Mouse (Mus musculus): ENCODE measurements around the gene Atp8b4. TPM values are rescaled to one million over a fixed set of nuclear protein-coding genes. Genes with fewer than 3 reads are reported as not detected.

The Atp8b4 gene
- polyA plus RNA-seq, 1 experiment from 2014 or later: 5.9 TPM

DNA sequence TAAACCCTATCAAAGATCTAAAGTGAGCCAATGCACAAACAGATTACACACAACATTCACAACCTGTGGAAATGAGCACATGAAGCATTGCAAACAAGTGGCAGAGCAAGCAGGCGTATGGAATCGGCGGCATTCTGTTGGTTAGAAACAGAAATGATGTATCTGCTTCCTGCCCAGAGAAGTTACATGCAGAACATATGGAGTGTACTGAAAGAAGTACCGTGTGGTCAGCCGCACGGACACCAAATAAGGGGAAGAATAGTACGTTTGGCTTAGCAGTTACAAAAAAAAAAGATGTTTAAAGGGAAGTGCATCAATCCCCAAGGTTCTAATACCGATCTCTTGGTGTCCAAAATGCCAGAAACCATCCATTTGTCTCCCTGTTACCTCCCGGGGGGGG lies 9.9 kb downstream of the Atp8b4 start:
- H3K27me3 ChIP-seq (ENCODE audit: control insufficient read depth, insufficient read depth, low read depth, low read length): no peaks in the 10 kb centered on the region
- H3K9me3 ChIP-seq (replicated peaks; ENCODE audit: control insufficient read depth, low read length): no peaks in the 10 kb centered on the region
- no peak overlapping the region; the same call in 1 of the 2 replicates for H3K27ac ChIP-seq (ENCODE audit: low read length)
- no peak for ATAC-seq (ENCODE audit: low read depth)
- H3K36me3 ChIP-seq (ENCODE audit: control insufficient read depth, insufficient read depth): no peaks in the 10 kb centered on the region
- no peaks in the 10 kb centered on the region; the same call in 1 of the 2 replicates for H3K4me1 ChIP-seq (ENCODE audit: control insufficient read depth, low read depth, low read length)
- H3K4me3 ChIP-seq (ENCODE audit: low read depth, low read length): peak overlapping the region; percentile 32
- 42% methylated on average over 9 of the region's 9 CpGs for WGBS (ENCODE audit: insufficient replicate concordance)
- peak overlapping the region; percentile 32; the same call in 1 of the 2 replicates for H3K4me2 ChIP-seq (ENCODE audit: low read depth, low read length)
- H3K9ac ChIP-seq (ENCODE audit: low read depth, low read length): no peak overlapping the region

GRCm38 (mm10) chr2:126485262-126486017 lies 15.0 kb downstream of the Atp8b4 start:
- H3K9ac ChIP-seq (ENCODE audit: low read depth, low read length): no peak overlapping the region
- no peak overlapping the region for H3K27ac ChIP-seq (ENCODE audit: low read length)
- no peak overlapping the region for H3K4me2 ChIP-seq (ENCODE audit: low read depth, low read length)
- H3K4me3 ChIP-seq (ENCODE audit: low read depth, low read length): no peak overlapping the region
- H3K27me3 ChIP-seq (ENCODE audit: control insufficient read depth, insufficient read depth, low read depth, low read length): no peaks in the 10 kb centered on the region
- H3K9me3 ChIP-seq (replicated peaks; ENCODE audit: control insufficient read depth, low read length): no peaks in the 10 kb centered on the region
- no peaks in the 10 kb centered on the region for H3K36me3 ChIP-seq (ENCODE audit: control insufficient read depth, insufficient read depth)
- 62% methylated on average over 11 of the region's 11 CpGs for WGBS (ENCODE audit: insufficient replicate concordance)
- H3K4me1 ChIP-seq (ENCODE audit: control insufficient read depth, low read depth, low read length): no peaks in the 10 kb centered on the region
- no peak for ATAC-seq (ENCODE audit: low read depth)

- no peaks in the 10 kb centered on the region for H3K36me3 ChIP-seq (ENCODE audit: control insufficient read depth, insufficient read depth)
- H3K4me3 ChIP-seq (ENCODE audit: low read depth, low read length): no peak overlapping the region
- 46% methylated on average over 6 of the region's 6 CpGs for WGBS (ENCODE audit: insufficient replicate concordance)
- no peak overlapping the region for H3K9ac ChIP-seq (ENCODE audit: low read depth, low read length)
- no peak overlapping the region for H3K4me2 ChIP-seq (ENCODE audit: low read depth, low read length)
- no peaks in the 10 kb centered on the region for H3K27me3 ChIP-seq (ENCODE audit: control insufficient read depth, insufficient read depth, low read depth, low read length)
- H3K27ac ChIP-seq (ENCODE audit: low read length): no peak overlapping the region
- H3K4me1 ChIP-seq (ENCODE audit: control insufficient read depth, low read depth, low read length): no peaks in the 10 kb centered on the region
- ATAC-seq (ENCODE audit: low read depth): no peak
- no peaks in the 10 kb centered on the region for H3K9me3 ChIP-seq (replicated peaks; ENCODE audit: control insufficient read depth, low read length)
Measured at GRCm38 (mm10) chr2:126483337-126483736, 17.1 kb downstream of the Atp8b4 start.

DNA sequence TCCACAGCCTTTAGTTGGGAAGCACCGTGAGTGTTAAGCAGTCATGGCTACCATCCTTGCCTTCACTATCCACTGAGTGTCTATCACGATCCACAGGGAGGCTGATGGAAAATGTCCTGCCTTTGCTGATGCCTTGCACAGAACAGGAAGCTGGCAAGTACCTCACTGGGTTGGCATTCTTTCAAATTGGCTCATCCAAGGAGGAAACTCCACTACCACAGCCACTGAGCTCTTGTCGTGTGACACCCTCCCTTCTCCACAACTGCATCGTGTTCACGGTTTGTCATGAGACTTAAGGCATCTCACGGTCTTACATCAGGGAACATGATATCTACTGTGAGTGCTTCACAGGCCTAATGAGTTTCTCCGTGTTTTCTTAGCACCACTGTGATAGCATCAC lies 22.9 kb downstream of the Atp8b4 start:
- WGBS (ENCODE audit: insufficient replicate concordance): 60% methylated on average over 7 of the region's 7 CpGs
- Histone ChIP-seq H3K27ac (ENCODE audit: low read length) (no peak overlapping the region), H3K4me3 (ENCODE audit: low read depth, low read length) (no peak overlapping the region), H3K9me3 (replicated peaks; ENCODE audit: control insufficient read depth, low read length) (no peaks in the 10 kb centered on the region), H3K36me3 (ENCODE audit: control insufficient read depth, insufficient read depth) (no peaks in the 10 kb centered on the region), H3K27me3 (ENCODE audit: control insufficient read depth, insufficient read depth, low read depth, low read length) (no peaks in the 10 kb centered on the region), H3K4me1 (ENCODE audit: control insufficient read depth, low read depth, low read length) (no peaks in the 10 kb centered on the region), H3K9ac (ENCODE audit: low read depth, low read length) (no peak overlapping the region), H3K4me2 (ENCODE audit: low read depth, low read length) (no peak overlapping the region)
- no peak for ATAC-seq (ENCODE audit: low read depth)

- no peaks in the 10 kb centered on the region for H3K9me3 ChIP-seq (replicated peaks; ENCODE audit: control insufficient read depth, low read length)
- H3K4me3 ChIP-seq (ENCODE audit: low read depth, low read length): no peak overlapping the region
- H3K27ac ChIP-seq (ENCODE audit: low read length): peak overlapping the region; percentile 29
- H3K36me3 ChIP-seq (ENCODE audit: control insufficient read depth, insufficient read depth): no peaks in the 10 kb centered on the region
- H3K4me1 ChIP-seq (ENCODE audit: control insufficient read depth, low read depth, low read length): no peaks in the 10 kb centered on the region
- H3K27me3 ChIP-seq (ENCODE audit: control insufficient read depth, insufficient read depth, low read depth, low read length): no peaks in the 10 kb centered on the region
- WGBS (ENCODE audit: insufficient replicate concordance): 36% methylated on average over 11 of the region's 11 CpGs
- H3K4me2 ChIP-seq (ENCODE audit: low read depth, low read length): no peak overlapping the region
- no peak overlapping the region for H3K9ac ChIP-seq (ENCODE audit: low read depth, low read length)
- ATAC-seq (ENCODE audit: low read depth): no peak
Measured at GRCm38 (mm10) chr2:126475681-126476410, 24.6 kb downstream of the Atp8b4 start.

DNA sequence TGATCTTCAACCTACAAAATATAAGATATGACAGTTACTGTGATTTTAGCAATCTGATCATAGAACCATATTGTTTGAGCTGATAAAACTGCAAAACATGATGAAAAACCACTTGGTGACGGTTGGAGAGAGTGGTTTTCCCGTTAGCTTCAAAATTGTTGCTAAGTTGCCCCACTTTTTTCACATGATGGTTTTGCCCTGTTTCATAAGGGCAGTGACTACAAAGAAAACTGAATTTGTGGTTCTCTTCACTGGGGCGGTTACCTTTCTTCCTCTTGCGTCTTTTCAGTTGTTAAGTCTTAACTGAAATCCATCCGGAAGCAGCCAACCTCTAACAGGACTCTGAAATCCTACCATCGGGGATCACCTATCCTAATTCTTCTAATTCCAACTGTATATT lies 26.5 kb downstream of the Atp8b4 start:
- H3K9ac ChIP-seq (ENCODE audit: low read depth, low read length): no peak overlapping the region
- WGBS (ENCODE audit: insufficient replicate concordance): 37% methylated on average over 6 of the region's 6 CpGs
- H3K4me1 ChIP-seq (ENCODE audit: control insufficient read depth, low read depth, low read length): no peaks in the 10 kb centered on the region; the same call in 1 of the 2 replicates
- H3K27me3 ChIP-seq (ENCODE audit: control insufficient read depth, insufficient read depth, low read depth, low read length): no peaks in the 10 kb centered on the region
- H3K9me3 ChIP-seq (replicated peaks; ENCODE audit: control insufficient read depth, low read length): no peaks in the 10 kb centered on the region
- no peak overlapping the region for H3K27ac ChIP-seq (ENCODE audit: low read length)
- no peaks in the 10 kb centered on the region for H3K36me3 ChIP-seq (ENCODE audit: control insufficient read depth, insufficient read depth)
- H3K4me3 ChIP-seq (ENCODE audit: low read depth, low read length): no peak overlapping the region
- ATAC-seq (ENCODE audit: low read depth): no peak
- no peak overlapping the region for H3K4me2 ChIP-seq (ENCODE audit: low read depth, low read length)

DNA sequence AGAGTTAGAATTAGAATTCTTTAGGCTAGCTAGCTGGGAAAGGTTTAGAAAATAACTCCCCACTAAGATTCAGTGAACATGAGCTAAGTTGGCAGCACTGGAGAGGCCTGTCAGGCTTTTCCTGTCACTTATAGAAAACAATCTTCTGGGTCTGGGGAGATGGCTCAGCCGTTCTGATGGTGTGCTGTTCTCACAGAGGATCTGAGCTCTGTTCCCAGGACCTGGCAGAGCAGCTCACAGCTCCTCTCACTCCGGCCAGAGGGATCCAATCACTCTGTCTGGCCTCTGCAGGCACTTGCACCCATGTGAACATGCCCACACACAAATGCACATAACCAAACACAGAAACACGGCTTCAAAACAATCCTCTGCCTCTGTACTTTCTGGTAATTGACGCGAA lies 27.6 kb downstream of the Atp8b4 start:
- Histone ChIP-seq H3K9ac (ENCODE audit: low read depth, low read length) (no peak overlapping the region), H3K27me3 (ENCODE audit: control insufficient read depth, insufficient read depth, low read depth, low read length) (no peaks in the 10 kb centered on the region), H3K36me3 (ENCODE audit: control insufficient read depth, insufficient read depth) (no peaks in the 10 kb centered on the region), H3K4me3 (ENCODE audit: low read depth, low read length) (no peak overlapping the region), H3K27ac (ENCODE audit: low read length) (no peak overlapping the region), H3K4me2 (ENCODE audit: low read depth, low read length) (no peak overlapping the region), H3K4me1 (ENCODE audit: control insufficient read depth, low read depth, low read length) (no peaks in the 10 kb centered on the region; the same call in 1 of the 2 replicates), H3K9me3 (replicated peaks; ENCODE audit: control insufficient read depth, low read length) (no peaks in the 10 kb centered on the region)
- 49% methylated on average over 5 of the region's 5 CpGs for WGBS (ENCODE audit: insufficient replicate concordance)
- ATAC-seq (ENCODE audit: low read depth): no peak

- H3K9ac ChIP-seq (ENCODE audit: low read depth, low read length): no peak overlapping the region
- no peaks in the 10 kb centered on the region for H3K27me3 ChIP-seq (ENCODE audit: control insufficient read depth, insufficient read depth, low read depth, low read length)
- no peak overlapping the region for H3K4me3 ChIP-seq (ENCODE audit: low read depth, low read length)
- peak overlapping the region; percentile 37 for H3K27ac ChIP-seq (ENCODE audit: low read length)
- no peaks in the 10 kb centered on the region for H3K36me3 ChIP-seq (ENCODE audit: control insufficient read depth, insufficient read depth)
- WGBS (ENCODE audit: insufficient replicate concordance): 32% methylated on average over 4 of the region's 4 CpGs
- no peak overlapping the region for H3K4me2 ChIP-seq (ENCODE audit: low read depth, low read length)
- no peaks in the 10 kb centered on the region; the same call in 1 of the 2 replicates for H3K4me1 ChIP-seq (ENCODE audit: control insufficient read depth, low read depth, low read length)
- ATAC-seq (ENCODE audit: low read depth): peak; percentile 19; the same call in 1 of the 2 replicates
- no peaks in the 10 kb centered on the region for H3K9me3 ChIP-seq (replicated peaks; ENCODE audit: control insufficient read depth, low read length)
Measured at GRCm38 (mm10) chr2:126467790-126468189, 32.7 kb downstream of the Atp8b4 start.

All from liver, embryonic 16.5 days (tissue).